Mouse (Mus musculus) layer of hippocampus, adult 18-20 months (tissue): Measurements from ENCODE around the gene Adam8. TPM values are rescaled to one million over a fixed set of nuclear protein-coding genes. Genes with fewer than 3 reads are reported as not detected.

Experiments used
- DNase-seq, 2 experiments: peaks; one replicate each; pipeline ENCODE4 v3.0.0; 2022; ENCODE audit warnings: low spot score in 2 of 2
- long read RNA-seq: library from polyadenylated mRNA; stranded (forward); transcript quantifications from one replicate; pipeline ENCODE4 v2.0.0, GENCODE M21; 2021
- total RNA-seq, 2 experiments: library from RNA; stranded (reverse); gene quantifications; 2 replicates each; pipeline ENCODE4 v1.2.3; 2021

Gene Adam8
- 1 to 10 TPM; 3.2 to 4.7 TPM for total RNA-seq
- long read RNA-seq, partial matches to known transcripts: 0 of 1 reads
- long read RNA-seq, other reads (novel, unspliced or antisense): 1 of 1 reads

DNA sequence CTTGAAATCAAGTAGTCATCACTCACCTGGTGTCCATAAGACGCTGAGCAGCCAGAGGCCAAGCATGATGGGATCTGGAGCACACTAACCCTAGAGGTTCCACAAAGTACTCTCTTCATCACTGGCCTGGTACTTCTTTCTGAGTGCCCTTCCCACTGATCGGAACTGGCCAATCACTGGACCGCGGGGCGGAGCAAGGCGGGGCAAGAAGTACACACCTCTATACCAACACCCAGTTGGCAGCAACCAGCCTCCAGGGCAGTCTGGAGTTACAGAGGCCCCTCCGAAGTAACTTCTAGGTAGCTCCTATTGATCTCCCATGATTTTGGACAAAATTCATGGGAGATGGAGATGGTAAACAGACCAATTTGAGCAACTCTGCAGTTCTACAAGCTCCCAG, at the start of gene Adam8:
Adam8 (minus strand) TSS at position 157 of the 400 bp plus-strand sequence.
- DNase-seq: no peak

DNA sequence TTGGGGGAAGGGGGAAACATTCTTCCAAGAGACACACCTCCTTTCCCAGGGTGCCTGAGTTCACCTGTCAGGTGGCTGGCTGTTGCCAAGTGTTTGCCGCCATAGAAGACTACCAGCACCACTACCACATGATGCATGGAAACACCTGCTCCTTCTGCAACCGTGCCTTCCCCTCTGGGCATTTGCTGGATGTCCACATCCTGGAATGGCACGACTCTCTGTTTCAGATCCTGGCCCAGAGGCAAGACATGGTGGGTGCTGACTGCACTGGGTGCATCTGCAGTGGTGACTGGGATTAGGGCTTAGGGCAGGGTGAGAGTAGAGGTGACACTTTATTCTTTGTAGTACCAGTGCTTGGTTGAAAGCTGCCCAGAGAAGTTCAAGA, 44.8 kb upstream of the Adam8 start:
- DNase-seq: no peak

DNA sequence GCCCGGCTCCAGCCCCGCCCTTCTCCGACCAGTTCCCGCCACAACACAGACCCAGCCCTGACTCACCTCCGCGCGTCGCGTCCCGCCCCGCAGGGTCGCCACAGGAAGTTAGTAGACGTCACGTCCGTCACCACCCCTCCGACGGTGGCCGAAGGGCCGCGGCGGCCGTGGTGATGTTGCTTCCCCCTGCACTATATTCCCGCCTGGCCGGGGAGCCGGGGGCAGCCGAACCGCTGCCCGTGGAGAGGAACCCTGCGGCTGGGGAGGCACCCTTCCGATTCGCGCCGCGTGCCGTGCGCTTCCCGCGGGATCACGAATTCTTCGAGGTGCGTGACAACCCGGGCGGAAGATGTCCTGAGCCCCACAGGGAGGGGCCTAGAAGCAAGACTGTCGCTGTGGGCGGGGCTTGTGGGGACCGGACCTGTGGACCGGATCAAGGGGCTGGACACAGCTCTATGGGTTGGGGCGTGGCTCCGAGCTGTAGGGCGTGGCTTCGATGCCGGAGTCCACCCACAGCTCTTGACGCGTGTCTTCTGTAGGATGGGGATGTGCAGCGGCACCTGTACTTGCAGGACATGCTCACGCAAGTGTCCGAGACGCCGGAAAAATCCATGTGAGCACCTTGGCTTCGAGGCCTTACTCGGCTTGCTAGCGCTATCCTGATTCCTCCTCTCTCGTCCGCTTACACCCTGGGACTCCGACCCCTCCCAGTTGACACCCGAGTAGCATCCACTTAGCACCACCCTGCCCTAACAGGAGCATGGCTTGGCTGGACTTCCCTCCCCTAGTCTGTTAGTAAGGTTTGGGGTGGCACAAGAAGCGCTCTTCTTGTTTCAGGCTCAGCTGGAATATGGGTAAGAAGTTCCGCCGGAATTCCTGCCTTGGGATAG, 44.2 kb upstream of the Adam8 start, which contains the start of the genes Zfp511 and Tubgcp2:
Zfp511 (plus strand) TSS at position 111 of the 890 bp plus-strand sequence.
Tubgcp2 (minus strand) TSS at position 389 of the 890 bp plus-strand sequence.
- DNase-seq: peak; percentile 89 to 94

DNA sequence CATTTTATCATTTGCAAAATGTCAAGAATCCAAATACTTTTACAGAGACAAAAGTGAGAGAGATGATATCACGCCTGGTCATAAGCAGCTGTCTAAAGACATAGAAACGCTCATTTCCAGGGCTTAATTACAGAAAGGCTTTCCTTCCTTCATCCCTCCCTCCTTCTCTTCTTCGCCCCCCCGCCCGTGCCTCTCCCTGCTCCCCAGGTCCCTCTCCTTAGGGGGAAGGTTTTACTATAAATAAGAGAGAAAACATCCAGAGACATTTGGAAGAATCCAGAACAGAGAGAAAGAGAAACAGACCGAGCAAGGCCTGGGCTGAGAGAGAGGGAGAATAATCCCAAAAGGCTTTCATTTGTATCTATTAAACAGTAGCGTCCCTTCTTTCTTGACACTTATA, 43.1 kb upstream of the Adam8 start:
- DNase-seq: no peak

DNA sequence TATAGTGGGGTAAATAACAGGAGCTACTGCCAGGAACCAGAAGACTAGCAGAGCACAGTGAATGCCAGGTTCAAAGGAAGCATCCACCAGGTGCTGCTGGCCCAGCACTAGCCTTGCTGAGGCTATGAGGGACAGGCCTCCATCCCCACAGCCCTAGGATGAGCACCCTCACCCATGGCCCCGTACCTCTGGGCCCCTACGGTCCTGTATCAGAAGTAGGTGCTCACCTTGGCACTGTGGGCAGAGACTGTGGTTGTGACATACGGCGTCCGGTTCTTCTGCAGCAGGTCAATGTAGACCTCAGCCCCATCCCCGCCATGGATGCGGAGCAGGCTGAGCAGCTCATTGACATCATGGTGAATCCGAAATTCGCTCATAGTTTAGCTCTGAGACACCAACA, 41.0 kb upstream of the Adam8 start:
- DNase-seq: no peak

DNA sequence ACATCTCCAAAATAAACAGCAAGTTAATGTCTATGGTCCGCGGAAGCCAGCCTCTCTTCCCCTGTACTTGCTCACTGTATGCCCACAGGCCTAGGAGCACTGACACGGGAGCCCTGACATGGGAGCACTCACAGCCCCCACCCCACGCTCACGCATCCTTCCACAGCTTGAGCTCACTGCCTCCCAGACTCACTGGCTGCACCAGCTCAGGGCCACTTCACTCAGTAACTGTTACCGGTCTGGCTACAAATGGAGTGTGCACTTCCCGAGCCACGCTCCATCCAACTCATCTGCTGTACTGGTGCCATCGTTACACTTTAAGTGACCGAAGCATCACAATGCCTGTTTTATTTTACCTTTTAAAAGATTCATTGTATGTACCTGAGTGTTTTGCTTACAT, 40.0 kb upstream of the Adam8 start:
- no peak for DNase-seq

DNA sequence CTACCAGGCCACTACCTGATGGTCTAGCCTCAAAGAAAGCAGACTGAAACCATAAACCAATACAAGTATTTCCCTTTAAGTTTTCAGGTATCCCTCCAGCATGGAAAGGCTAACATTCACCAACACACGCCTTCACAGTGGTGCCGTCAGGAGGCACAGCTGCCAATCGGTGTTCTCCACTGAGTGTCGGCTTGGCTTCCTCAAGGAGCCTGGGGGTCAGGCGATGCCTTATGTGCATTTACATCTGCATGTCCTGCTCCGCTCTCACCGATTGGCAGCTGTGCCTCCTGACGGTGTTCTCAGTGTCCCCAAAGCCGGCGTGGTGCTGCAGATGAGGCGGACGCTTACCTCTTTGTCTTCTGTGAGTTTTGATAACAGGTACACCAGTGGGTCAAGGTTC, 39.4 kb upstream of the Adam8 start:
- no peak for DNase-seq

DNA sequence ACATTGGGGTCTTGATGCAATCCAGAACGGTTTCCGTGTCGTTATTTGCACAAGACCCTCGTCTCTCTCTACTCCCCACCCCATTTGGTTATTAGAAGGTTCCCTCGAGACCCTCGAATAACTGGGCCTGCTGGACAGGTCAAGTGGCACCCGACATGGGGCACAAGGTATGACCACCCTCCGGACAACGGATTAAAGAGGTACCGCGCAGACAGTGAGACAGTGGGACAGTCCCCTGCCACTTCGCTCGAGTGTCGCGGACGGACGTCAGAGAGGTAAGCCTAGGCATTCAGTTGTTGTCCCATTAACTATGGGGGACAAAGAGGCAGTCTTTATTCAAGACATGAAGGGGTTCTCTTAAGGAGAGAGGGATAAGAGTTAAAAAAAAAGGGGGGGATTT, 19.0 kb upstream of the Adam8 start:
- no peak for DNase-seq

DNA sequence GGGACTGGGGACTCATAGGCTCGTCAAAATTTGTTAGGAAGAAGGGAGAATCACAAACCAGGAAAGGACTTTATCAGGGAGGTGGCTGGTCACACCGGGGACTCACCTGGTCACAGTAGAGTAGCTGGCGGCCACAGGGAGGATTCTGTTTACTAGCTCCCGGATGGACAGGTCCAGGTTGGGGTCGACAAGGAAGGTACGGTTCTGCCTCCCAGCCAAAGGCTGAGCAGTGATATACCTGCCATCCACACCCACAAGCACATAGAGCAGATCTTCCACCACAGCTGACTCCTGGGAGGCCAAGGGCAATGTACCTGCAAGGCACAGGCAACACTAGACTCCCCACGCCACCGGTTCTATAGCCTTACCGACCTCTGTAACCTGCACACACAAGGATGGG, 15.4 kb upstream of the Adam8 start:
- DNase-seq: no peak

DNA sequence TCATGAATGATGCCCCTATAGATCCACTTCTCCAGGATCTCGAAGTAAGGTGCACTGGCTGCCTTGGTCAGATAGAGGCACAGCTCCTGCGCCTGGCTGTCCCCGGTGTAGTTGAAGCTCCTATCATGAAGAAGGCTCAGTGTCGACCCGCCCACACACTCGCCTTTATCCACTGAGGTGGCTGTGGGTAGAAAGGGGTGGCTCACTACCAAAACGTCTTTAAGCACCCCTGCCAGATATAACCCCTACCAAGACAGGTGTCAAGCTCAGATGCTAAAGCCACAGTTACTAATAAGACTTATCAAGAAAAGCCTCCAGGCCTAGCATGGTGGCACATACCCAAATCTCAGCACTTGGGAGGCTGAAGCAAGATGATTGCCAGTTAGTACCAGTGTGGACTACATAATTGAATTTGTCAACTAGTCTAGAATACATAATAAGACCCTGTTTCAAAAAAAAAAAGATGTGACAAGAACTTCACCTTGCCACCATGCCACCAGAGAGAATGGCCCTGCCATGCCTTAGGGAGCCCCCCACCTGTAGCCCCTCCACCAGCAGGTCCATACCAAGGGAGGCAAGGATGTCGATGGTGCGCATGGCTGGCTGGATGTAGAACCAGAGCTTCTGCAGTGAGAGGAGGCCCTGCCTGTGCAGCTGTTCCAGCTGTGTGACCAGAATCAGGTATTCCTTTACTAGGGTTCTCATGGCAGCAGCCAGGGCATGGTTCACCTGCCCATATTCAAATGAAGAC, 14.7 kb upstream of the Adam8 start:
- DNase-seq: no peak

DNA sequence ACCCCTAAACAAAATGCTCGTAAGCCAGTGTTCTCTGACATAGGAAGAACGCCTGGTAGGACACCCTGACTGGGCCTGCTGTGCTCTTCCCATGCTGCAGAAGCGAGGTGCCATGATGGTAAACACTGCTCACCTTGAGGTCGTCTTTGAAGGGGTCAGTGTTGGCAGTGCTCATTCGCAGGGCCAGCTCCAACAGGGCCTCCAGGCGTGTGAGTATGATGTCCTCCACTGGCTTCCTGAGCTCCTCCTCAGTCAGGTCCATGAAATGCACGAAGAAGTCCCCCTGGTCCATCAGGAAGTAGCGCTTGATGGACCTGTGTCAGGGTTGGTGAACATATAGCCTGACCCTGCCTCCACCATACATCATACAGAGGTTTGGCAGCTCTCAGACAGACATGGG, 12.3 kb upstream of the Adam8 start:
- DNase-seq: no peak

DNA sequence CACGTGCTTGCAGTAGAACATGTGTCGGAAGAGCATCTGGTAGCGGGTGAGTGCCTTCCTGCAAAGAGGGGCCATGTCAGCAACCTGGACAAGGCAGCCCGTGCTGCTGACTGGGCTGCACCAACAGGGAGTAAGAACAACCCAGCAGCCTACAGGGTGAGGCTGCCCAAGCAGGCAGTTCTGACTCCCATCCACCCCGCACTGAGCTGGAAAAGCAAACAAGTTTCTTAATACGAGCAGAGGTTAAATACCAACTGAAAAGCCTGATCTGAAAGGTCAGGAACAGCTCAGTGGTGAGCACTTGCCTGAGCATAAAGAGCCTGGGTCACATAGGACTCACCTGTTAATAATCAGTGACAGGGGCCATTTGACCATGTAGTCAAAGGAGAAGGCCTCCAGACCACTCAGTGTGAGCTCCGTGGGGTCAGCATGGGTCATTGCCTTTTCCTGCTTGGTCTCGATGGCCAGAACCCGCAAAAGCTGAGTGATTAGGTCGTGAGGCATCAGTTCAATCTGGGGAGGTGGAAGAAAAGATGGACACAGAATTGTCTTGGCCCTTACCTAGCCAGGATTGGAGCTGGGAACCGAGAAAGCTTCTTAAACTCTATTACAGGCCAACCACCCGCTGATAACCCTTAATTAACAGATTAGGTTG, 8.9 kb upstream of the Adam8 start:
- DNase-seq: no peak

DNA sequence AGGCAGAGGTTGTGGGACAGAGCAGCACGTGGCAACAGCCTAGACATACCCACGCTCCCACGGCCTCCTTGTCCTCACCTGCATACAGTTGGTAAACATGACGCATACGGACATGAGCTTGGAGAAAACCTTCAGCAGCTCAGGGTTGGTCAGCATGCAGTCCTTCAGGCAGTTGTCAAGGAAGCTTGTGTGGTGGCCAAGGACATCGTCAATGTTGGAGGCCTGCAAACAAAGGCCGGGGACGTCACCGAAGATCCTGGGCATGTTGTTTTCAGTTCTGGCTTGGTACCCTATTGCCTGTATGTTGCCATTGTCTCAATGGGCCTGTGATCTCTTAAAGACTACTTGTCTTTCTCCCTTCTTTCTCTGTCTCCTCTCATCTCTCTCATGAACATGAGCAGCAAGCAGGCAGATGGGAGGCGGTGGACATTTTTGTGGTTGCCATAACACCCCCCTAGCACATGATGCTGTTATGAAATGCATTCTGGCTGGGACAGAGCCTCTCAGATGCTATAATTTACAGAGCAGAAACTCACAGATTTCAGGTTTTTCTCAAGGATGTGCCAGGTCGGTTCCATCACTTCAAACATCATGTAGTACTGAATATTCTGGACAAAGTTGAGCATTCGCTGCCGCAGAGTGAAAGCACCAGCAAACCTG, 6.5 kb upstream of the Adam8 start:
- peak; percentile 32 to 77 for DNase-seq

DNA sequence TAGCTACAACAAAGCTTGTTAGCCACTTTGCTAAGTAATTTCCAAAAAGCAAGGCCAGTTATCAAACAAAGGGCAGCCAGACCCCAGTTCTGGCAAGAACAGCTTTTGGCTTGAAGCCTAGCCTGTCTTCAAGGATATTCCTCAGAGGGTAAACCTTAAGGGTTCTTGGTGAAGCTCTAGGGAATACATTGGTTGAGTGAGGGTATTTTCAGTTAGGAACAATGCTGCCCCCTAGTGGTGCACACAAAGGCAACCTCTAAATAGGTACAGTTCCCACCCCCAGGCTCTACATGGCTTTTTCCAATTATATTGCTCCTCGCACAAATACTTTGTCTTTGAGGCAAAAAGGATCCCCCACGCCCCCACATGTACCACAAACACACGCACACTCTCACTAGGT, 2.3 kb upstream of the Adam8 start:
- DNase-seq: peak; percentile 56 to 89

DNA sequence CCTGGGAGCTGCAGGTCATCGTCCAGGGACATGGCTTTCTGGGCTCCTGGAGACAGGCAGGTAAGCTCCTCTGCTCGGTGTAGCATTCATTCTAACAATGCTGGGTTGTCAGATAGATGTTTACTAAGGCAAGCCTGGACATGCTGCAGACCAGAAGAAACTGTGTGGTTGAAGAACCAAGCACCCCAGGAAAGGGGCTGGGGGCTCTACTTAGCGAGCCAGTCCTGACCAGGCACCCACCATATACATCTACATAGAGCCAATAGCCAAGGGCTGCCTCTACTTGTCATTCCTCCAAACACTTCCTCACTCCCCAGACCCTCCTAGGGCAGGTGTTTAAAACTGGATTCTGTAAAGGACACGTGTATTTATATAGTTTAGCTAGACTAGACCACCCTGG, 1.8 kb upstream of the Adam8 start:
- DNase-seq: no peak

DNA sequence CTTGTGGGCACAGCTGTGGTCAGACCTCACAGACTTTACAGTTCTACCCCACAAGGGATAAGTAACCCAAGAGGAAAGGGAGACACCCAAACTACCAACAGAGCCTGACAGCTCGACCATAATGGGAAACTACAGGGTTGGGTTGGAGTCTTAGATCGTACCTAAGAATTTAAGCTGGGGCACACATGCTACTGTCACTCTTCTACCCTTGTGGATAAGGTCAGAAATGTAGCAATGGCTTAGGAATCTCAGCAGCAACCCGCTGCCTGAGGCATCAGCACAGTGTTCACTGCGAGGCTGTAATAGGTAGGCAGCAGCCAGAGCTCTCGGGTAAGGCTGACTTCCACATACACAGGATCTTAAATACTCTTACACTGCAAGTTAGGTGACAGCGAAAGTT, 1.2 kb upstream of the Adam8 start:
- no peak for DNase-seq

DNA sequence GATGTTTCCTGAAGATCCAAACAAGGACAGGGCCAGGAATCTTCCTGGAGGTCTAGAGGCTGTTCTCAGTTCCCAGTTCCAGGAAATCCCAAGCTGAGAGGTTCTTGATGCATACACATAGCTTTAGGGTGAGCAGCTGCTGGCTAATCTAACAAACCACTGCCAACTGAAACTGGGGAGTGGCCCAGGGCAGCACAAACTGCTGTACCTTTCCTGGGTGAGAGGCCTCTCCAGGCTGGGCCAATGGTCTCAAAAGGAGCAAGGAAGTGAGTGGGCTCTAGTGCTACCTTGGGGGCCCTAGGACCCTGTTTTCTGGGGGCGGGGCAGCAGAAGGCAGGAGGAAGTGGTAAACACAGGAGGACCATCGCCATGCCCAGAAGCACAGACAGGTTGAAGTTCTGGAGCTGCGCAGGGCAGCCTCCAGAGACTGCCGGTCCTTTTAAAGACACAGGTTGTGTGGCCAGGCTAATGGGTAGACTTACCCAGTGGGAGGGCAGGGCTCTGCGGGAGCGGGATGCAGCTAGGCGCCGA, 1.4 kb downstream of the Adam8 start:
- no peak for DNase-seq

DNA sequence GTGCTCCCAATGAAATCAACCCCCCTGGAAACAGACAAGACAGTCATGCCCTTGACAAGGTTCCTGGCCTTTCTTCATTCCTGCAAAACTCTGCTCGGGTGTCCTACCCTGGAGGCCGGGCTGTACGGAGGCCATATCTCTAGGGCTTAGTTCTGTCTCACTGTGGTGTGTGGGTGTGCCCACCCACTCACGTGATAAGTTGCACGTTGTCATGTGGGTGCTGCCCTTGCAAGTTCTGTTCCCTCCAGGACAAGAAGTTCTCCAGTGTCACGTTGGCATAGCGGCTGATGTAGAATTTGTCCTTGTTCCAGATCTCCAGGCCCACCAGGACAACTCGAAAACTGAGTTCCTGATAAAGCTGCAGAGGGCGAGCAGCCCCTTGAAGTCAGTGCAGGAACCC, 4.1 kb downstream of the Adam8 start:
- no peak for DNase-seq

DNA sequence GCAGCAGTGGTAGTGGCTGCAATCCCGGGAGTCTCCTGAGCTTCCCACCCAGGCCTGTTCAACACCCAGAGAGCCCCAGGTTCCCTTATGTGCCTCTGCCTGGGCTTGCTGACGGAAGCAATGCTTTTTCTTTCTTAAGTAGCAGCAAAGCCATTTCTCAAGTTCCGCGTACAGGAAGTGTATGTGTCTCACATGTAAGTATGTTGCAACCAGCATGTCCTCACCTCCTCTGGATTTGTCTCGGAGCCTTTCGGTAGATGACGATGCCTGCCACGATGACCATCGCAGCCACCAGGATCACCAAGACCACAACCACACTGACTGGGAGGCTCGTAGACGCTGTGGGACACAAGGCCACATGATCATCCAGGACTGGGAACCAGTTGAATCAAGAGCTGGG, 7.9 kb downstream of the Adam8 start:
- DNase-seq: no peak

DNA sequence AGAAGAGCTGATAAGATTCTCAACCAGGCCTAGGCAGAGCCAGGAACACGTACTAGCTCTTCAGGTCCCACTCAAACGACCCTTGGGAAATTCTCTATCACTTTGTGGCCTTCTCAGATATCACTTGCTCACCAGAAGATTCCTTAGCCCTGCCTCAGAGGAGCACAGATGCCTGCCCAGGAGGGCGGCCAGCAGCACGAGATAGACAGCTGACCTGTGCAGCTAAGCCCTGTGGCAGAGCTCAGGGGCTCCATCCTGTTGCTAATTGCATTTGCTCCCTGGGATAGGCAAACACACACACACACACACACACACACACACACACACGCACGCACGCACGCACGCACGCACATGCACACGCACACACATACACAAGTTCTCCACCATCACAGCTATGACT, 10.3 kb downstream of the Adam8 start:
- DNase-seq: no peak

DNA sequence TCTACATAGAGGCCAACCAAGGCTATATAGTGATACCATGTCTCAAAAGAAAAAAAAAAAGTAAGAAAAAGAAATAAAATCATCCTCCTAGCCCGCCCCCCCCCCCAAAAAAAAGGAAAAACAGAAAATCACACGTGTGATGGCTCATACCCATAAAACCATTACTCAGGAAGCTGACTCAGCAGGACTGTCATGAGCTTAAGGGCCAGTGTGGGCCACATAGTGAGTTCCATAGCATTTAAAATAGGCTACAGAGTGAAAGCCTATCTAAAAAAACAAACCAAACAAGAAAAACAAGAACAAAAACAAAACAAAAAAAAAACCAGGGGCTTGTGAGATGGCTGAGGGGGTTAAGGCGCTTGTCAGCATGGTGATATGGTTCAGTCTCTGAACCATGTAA, 11.6 kb downstream of the Adam8 start:
- no peak for DNase-seq
